ENCODE assay signal across 26 mouse cellular contexts in the genomic region with DNA sequence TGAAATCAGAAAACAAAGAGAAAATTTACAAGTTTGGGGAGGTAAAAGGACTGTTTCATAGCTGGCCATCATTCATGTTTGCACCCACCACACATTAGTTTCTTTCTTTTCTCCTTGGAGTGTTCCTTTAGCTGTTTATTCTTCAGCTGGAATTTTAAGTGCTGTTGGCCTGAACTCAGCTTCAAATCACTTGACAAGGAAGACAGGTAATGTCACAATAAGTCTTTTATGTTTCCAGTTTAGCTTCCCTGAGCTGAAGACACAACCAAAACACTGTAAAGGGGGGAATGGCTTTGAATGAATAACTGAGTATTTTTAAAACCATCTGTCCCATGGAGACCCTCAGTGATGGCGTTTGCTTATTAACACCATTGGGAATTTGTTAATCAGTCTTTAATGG. TPM values are rescaled to one million over a fixed set of nuclear protein-coding genes. Genes with fewer than 3 reads are reported as not detected.
"Had no signal": no experiment of that assay in that cellular context is flagged by ENCODE, and none has a peak within 500 bp of the region (broad histone marks: within the 10 kb centered on the region; RNA-seq: fewer than 3 reads in every experiment).

No protein-coding gene starts in this region.

- DNase-seq: cerebellum, adult 8-10 months; cerebellum, adult 9-10 months; cerebellum, adult 9-11 months; cerebellum, postnatal 10 days; cerebellum, postnatal 14 days; cerebellum, postnatal 25 days; cerebellum, postnatal 36 days; embryo, embryonic 11 days; forebrain, postnatal 0 days; gastrocnemius, adult 2 months; gastrocnemius, postnatal 10 days; gastrocnemius, postnatal 14 days; gastrocnemius, postnatal 25 days; gastrocnemius, postnatal 36 days; heart, adult 11 months; heart, adult 18-20 months; heart, adult 2 months had no signal

- H3K4me2 ChIP-seq: embryonic facial prominence, embryonic 12.5 days; embryonic facial prominence, embryonic 13.5 days; embryonic facial prominence, embryonic 15.5 days; forebrain, embryonic 12.5 days; heart, embryonic 11.5 days had no signal

- H3K4me1 ChIP-seq: embryonic facial prominence, embryonic 10.5 days; embryonic facial prominence, embryonic 12.5 days; embryonic facial prominence, embryonic 13.5 days; embryonic facial prominence, embryonic 15.5 days; forebrain, embryonic 10.5 days; forebrain, embryonic 12.5 days; heart, embryonic 10.5 days had no signal

- H3K4me3 ChIP-seq: embryonic facial prominence, embryonic 10.5 days; embryonic facial prominence, embryonic 12.5 days; embryonic facial prominence, embryonic 13.5 days; embryonic facial prominence, embryonic 15.5 days; erythroblast, embryonic 14.5 days; forebrain, embryonic 10.5 days; forebrain, embryonic 12.5 days; gastrocnemius, adult 2 months; heart, adult 2 months; heart, embryonic 10.5 days had no signal

- H3K9ac ChIP-seq: embryonic facial prominence, embryonic 12.5 days; embryonic facial prominence, embryonic 13.5 days; embryonic facial prominence, embryonic 15.5 days; forebrain, embryonic 12.5 days; forebrain, postnatal 0 days had no signal

- H3K9me3 ChIP-seq: embryonic facial prominence, embryonic 10.5 days; embryonic facial prominence, embryonic 12.5 days; embryonic facial prominence, embryonic 13.5 days; embryonic facial prominence, embryonic 15.5 days; forebrain, embryonic 10.5 days; forebrain, embryonic 12.5 days; heart, embryonic 10.5 days had no signal

- H3K27ac ChIP-seq: embryonic facial prominence, embryonic 10.5 days; embryonic facial prominence, embryonic 12.5 days; embryonic facial prominence, embryonic 13.5 days; embryonic facial prominence, embryonic 15.5 days; forebrain, embryonic 10.5 days; forebrain, embryonic 12.5 days; gastrocnemius, adult 2 months; heart, adult 2 months; heart, embryonic 10.5 days had no signal

- H3K36me3 ChIP-seq: embryonic facial prominence, embryonic 10.5 days; embryonic facial prominence, embryonic 12.5 days; embryonic facial prominence, embryonic 13.5 days; embryonic facial prominence, embryonic 15.5 days; forebrain, embryonic 10.5 days; forebrain, embryonic 12.5 days; heart, embryonic 10.5 days had no signal

- ATAC-seq: forebrain, postnatal 0 days had no signal

- H3K27me3 ChIP-seq: embryonic facial prominence, embryonic 12.5 days; embryonic facial prominence, embryonic 13.5 days; embryonic facial prominence, embryonic 15.5 days; forebrain, embryonic 12.5 days had no signal

RNA-seq across cellular contexts. Expression of gene Slc6a15, which starts 58.2 kb away (rescaled TPM):
- polyA plus RNA-seq: erythroblast, embryonic 14.5 days had no signal
